Mouse (Mus musculus) right cerebral cortex, adult 2 months (tissue): ENCODE measurements around the gene Dcdc2a.
A peak's percentile ranks its signal among the peaks of the same experiment; 100 is the strongest.

ENCODE experiments used
- DNase-seq, 2 experiments: peaks; one replicate each; pipeline ENCODE4 v3.0.0; 2021 to 2022; ENCODE audit warnings: low spot score in 2 of 2

Dcdc2a gene

DNA sequence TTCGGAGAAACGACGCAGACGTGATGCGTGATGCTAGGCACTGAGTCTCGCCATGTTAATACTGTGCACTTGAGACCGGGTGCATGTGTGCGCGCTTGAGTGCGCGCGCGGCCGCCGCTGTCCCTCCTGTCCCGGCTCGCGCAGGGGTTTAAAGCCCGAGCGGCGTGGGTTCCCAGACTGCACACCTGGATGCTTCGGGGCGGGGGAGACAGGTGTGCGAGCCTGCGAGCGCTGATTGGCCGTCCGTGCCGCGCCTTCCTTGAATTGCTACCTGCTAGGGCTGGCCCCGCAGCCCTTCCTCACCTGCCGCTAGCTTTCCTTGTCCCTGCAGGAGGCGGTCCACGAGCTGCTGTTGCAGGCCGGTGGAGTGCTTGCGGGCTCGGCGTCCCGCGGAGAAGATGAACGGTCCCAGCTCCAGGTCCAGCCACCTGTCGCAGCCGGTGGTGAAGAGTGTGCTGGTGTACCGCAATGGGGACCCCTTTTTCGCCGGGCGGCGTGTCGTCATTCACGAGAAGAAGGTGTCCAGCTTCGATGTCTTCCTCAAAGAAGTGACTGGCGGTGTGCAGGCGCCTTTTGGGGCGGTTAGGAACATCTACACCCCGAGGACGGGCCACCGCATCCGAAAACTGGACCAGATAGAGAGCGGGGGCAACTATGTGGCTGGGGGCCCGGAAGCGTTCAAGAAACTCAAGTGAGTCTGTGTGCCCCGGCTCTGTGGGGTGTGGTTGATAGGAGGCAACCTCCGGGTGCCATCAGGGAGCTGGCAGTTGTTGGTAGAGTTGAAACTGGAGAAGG is at the start of gene Dcdc2a:
Gene Dcdc2a, plus strand, starts transcription at position 132 of the 795 bp plus-strand sequence.
- DNase-seq: peak; percentile 6 to 23

DNA sequence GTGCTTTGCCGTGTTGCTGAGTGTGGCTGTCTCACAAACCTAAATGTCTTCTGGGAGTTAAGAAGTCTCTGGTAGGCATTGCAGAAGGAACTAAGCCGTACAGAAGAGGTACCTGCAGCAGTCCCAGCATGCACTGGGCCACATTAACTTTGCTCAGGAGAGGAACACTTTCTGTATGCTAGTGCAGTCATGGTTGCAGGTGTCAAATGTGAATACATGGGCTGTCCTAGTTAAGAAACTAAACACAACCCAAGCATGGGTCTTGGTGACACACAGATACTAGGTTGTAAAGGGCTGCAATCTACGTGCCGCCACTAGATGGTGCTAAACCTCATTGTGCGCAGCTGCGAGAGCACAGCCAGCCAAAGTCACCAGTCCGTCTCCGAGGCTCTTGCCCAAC is 48.7 kb upstream of the Dcdc2a start:
- DNase-seq: peak; percentile 61 to 70

DNA sequence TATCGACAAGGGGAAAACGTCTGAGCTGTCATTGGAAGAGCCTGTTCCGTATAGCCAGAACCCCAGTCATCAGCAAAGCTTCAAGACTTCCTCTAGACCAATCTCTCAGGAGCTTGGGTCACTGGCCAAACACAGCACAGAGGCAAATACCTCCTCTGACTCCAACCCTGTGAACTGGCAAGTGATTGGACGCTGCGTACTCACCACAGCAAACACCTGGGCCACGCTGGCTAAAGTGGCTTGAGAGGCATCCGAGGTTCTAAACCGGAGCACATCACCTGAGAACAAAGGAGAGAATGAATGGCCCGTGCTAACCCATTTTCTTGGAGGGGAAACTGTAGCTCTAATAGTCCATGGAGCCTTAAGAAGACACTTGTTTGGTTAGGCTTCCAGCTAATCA is 37.5 kb upstream of the Dcdc2a start:
- DNase-seq: no peak

DNA sequence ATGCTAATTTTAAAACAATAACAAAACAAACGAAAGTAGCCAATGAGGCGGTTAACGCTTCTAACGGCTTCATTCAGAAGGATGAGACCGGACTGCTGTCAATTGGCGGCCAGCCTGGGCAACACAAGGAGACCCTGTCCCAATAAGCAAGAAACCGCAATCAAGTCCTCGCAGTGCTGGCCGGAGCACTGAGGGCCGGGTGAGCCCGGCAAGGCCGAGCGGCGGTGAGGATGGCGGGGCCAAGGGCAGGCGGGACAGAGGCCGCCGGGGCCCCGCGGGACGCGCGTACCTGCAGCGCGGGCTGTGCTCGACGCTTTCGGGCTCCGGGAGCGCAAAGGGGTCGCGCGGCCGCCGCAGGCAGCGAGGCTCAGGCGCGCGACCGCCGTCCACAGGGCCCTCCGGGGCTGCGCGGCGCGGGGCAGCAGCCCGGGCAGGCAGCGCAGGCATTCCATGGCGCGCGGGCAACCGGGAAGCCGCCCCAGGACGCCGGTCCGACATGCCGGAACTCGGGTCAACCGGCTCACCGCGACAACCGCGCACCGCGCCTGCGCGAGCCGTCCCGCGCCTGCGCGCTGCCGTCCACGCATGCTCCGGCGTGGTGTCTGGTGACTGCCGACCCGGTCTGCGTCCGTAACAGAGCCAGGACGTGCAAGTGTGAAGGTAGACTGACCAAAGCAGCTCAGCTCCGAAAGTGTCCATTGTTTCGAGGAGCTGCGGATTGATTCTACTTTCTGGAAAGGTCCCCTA is 35.8 kb upstream of the Dcdc2a start, which contains the start of gene Mrs2:
Gene Mrs2, minus strand, starts transcription at position 587 of the 747 bp plus-strand sequence.
- DNase-seq: peak; percentile 79 to 83

DNA sequence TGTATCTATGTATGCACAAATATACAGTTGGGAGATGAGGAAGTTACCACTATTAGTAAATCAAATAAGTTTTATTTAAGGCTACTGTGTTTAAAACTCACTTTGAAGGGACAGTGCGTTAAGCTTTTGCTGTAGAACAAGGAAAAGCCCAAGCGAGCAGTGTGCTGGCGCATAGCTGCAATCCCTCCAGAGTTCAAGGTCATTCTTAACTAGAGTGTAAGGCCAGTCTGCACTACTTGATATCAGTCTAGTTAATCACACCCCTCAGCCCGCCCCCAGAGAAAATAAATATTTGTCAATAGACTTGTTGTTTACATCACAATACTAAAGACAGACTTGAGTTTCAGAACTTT is 35.3 kb upstream of the Dcdc2a start:
- DNase-seq: no peak

DNA sequence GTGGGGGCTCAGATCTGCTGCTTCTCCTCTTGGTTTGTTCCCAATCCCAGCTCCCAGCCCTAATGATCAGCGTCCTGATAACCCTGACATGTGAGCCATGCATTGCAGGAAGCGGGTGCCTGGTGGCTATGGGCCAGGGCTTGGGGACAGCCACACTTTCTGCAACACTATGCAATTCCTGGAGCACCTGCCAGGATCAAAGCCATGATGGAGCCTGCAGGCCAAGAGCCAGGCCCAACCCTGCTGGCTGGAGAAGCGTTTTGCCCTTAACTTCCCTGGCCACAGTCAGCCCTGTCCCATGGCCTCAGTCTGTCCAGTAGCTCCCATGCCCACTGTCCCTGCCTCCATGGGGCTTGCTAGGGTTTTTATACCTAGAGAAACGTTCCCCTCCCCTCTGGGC is 33.4 kb upstream of the Dcdc2a start:
- no peak for DNase-seq

DNA sequence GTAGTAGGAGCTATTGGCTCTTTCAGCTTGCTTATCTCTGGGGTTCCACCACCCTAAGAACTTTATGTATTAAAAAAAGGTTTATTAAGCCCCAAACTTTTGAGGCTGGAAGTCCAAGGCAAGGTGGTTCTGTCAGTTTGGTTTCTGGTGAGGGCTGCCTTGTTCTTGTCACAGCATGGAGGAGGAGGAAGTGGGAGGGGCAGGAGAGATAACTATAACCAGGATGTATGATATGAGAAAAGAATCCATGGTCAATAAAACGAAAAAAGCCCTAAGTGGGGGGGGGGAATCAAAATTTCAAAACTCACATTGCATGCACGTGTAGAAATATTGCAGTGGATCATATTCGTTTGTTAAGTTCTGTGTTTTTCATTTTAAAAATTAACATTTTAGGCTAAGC is 32.7 kb upstream of the Dcdc2a start:
- DNase-seq: no peak

DNA sequence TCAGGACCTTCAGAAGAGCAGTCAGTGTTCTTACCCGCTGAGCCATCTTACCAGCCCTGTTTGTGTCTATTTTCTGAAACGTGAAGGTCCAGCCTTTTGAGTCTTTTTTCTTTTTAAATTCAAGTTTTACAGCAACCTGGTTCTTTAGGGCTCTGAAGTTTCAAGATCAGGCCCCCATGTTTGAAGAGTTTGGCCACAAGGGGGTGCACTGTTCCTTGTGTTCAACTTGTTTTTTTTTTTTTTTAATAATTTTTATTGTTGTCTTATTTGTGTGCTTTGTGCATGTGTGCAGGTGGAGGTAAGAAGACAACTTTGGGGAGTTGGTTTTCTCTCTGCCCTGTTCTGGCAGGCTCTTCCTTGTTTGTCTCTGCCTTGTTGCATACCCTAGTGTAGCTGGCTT is 31.1 kb upstream of the Dcdc2a start:
- DNase-seq: peak; percentile 21 to 47

DNA sequence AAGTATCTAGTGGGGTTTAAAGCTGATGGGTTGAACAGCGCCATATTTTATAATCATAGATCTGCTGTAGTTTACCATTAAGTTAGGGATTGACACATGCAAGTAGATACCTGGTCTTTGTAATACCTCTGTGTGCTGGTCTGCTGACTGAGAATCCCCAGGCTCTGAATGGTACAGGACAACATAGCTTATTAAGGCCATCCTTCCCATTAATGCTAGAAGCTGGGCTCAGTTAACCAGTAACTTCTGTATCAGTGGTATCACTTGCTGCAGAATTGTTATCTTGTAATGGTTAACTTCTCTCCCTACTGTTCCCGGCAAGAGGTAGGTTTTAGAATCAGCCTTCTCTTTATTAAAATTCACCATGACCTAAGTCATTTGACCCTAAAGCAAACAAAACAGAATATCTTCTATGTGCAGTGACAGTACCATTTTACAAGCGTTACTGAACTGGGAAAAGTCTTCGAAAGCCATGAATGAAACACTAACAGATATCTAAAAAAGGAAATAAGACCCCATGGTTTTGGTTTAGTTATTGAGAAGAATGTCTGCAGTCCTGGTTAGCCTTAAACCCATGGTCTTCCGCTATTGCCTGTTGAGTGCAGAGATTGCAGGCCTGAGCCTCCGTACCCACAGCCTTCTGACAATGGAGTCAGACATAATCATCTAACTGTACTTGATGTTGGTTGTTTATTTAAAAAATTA is 29.2 kb upstream of the Dcdc2a start:
- no peak for DNase-seq

DNA sequence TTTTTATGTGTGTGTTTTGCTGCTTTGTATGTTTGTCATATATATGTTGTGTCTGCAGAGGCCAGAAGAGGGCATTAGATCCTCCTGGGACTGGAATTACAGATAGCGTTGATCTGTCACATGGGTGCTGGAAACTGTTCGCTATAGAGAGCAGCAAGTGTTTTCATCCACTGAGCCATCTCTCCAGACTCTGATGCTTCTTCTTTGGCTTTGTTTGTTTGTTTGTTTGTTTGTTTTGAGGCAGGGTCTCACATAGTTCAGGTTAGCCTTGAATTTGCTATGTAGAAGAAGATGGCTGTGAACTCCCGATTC is 28.7 kb upstream of the Dcdc2a start:
- no peak for DNase-seq

DNA sequence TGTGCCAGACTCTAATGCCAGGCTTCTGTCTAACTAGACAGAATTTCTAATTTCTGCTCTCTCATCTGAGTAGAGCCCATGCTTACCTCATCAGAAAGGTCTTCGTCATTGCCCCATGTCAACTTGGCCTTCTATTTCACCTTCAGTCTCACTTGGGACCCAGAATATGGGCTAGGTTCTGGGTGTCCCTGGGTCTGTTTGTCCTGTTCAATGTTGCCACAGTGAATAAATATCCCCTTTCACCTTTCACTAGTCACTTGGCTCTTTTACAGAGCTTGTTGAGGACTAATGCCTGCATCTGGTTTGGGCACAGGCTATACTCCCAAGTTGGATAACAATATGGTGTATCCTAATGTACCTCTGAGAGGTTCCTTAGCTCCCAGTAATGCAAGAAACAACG is 16.3 kb upstream of the Dcdc2a start:
- no peak for DNase-seq

DNA sequence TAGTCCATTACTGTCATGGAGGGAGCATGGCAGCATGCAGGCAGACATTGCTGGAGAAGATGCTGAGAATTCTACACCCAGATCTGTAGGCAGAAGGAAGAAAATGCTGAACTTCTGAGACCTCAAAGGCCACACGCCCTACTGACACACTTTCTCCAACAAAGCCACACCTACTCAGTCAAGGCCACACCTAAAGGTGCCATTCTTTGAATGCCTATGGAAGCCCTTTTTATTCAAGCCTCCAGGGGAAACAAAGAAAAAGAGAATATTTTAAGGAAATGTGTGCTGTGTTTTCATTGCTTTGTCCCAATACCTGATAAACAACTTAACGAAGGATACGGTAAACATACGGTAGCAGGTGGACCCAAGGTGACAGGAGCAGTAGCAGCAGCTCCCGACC is 3.1 kb upstream of the Dcdc2a start:
- no peak for DNase-seq

DNA sequence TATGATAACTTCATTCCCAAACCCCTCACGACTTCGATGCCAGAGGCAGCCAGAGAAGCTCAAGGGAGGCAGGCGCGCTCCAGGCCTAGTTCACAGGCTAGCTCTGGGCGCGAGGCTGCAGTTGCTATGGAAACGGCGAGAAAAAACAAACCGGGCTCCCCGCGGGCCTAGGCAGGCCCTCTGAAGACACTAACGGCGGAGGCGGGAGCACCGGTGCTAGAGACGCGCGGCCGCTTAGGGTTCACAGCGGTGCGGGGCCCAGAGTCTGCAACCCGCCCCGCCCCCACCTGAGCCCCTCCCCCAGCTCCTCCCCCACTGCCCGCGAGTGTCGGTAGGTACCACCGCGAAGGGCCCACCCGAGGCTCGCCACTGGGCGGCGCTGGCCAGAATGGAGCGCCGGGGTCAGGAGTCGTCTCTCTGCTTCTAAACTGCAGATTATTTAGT is 671 bp upstream of the Dcdc2a start:
- peak; percentile 74 to 80 for DNase-seq

DNA sequence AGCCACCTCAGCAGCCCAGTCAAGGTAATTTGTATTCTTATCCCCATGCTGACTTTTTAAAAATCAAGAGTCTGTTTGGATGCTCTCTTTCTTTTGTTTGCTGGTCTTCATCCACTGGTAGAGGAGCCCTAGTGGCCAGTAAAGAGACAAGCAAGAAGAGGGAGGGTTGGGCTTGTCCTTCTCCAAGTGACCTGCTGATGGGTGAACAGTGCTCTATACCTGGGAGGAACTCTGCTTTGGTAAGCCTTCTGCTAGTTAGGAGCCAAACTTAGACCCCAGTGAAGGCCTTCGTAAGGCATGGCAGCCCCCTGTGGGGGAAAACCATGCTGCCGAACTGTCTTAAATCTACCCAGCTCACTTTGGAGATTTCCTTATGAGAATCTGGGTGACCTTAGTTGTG is 10.9 kb downstream of the Dcdc2a start:
- no peak for DNase-seq

DNA sequence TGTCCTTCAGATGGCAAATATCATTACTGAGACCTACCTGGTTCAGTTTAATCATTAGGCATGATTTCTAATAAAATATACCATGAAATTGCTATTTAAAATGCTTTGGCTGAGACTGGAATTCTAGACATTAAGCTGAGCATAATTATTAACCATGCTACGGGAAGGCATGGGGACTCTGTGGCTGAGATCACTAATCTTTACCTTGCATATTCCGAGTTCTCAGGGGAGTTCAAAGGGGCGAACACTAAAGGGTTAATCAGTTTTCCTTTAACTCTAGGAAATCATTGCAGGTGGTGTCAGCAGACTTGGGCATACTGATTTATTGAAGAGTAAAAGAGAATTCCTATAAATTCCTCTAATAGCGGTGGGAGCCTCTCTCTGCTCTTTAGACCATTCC is 11.4 kb downstream of the Dcdc2a start:
- DNase-seq: no peak

DNA sequence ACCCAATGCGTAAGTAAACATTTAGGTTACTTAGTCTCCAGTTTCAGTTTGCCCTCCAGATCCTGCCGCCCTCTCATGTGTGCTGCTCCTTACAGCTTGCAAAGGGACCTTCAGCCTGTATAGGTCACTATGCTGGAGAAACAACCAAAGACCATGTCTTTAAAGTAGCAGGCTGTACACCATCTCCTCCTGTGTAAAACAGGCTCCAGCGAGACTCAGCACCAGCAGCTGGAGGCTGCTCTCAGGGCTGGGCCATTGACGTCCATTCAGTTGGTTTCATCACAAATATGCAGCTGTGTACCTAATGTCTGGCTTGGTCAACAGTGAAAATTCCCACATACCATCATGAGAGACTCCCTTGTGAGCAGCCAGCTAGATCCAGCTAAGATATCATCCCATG is 14.0 kb downstream of the Dcdc2a start:
- DNase-seq: no peak

DNA sequence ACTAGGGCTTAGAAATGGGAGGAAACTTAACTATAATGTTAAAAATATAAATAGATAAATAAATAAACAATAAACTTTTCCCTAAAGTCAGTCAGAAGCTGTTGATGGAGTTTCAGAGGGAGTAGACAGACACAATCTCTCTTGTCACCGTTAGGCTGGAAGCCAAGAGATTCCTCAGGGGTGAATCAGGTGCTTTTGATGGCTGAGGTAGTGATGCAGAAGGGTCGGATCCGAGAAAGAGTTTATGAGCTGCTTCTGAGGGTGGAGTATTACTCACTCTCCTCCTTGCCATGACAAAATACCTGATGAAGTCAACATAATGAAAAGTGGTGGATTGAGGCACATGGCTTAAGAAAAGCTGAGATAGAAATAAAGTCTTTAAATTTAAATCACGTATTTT is 15.0 kb downstream of the Dcdc2a start:
- no peak for DNase-seq

DNA sequence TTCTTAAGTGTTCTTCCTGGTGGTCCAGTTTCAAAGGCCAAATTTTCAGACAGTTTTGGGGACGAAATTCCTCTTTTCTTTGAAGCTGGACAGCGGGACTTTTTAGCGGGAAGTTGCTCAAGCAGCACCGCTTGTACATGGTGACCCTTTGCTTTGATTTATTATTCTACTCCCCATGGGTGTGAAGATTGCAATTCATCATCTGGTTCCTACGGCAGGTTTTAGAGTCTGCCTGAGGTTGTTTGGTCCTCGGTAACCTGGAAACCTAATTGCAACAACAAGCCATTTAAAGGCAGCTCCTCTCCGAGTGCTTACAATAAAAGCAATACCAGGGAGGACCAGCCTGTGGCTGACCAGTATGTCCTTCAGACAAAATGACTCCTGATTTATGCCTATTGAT is 21.5 kb downstream of the Dcdc2a start:
- no peak for DNase-seq

DNA sequence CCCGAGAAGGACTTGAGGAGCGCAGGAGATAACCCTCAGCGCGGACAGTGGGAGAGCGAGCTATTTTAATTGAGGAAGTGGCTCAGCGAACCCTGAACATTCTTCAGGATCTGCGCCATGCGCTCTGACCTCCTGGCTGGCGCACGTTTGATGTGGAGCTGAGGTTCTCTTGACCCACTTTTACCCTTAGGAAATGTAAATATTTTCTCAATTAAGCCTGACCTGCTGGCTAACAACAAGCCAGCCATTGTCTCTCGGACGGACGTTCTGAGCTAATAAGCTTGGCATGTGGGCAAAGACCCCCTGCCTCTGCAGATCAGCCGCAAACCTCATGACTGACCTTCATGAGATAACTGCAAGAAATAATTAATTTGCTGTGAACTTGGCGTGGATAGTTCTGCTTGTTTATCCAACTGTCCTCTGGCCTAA is 27.4 kb downstream of the Dcdc2a start:
- DNase-seq: no peak

DNA sequence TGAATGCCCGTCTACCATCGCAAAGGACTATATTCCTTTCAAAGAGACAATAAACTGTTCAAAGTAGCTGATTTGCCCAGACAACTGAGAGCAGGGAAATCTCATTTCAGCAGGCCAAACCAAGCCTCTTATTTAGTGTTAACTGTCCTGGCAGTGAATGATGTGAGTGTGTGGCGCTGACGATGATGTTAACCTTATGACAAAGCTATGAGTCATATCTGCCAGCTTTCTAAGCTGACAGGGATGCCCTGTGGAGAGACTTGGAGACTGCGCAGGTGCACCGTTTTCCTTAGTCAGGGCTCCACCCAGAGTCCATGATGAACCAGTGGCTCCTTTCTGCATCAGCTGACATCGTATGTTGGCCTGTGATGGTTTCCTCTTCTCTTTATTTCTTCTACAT is 29.3 kb downstream of the Dcdc2a start:
- DNase-seq: no peak

DNA sequence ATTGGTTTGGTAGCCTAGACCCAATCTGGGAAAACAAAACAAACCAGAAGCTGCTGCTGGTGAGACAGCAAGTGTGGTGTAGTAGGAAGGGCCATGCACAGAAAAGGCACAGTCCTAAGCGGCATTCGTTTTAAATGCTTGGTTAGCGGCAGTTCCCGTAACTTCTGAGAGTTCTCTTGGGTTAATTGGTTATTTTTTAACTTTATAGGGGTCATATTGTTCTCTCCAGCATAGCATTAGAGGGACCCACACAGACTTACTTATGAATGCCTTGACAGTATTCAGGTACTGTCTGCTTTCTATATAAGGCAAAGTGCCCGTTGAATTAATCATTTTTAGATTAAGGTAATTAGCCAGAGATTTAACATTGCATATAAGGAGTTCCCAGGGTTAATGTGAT is 35.5 kb downstream of the Dcdc2a start:
- no peak for DNase-seq

DNA sequence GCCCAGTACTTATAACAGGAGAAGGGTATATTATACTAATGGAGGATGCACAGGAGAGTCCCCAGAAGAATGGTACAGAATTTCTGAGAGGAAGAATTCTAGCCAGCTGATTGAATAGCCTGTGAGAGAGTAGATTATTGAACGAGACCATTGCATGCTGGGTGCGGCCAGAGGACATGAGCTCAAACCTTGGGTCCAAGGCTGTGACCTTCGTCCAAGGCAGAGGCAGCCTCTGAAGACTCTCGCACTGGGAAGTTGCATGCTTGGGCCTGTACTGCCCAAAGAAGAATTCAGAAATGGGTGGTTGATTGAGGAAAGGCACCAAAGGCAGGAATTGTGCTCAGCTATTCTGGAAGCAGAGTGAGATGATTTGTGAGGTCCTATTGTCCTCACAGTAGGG is 38.0 kb downstream of the Dcdc2a start:
- no peak for DNase-seq

DNA sequence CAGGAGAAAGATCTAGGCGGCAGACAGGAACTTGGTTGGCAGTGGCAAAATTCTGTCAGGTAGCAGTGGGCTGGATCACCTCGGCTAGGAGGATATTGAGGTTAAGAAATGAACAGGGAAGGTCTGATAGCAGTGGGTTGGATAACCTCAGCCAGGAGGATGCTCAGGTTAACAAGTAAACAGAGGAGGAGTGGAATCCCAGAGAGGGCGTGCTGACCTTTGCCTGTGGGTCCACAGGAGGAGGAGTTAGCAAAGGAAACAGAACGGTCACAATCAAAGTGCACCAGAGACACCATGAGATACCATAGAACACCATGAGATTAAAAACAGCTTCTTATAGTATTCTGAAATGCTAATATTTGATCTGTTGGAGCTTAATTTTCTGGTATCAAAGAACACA is 38.6 kb downstream of the Dcdc2a start:
- no peak for DNase-seq
